Mouse (Mus musculus) embryonic facial prominence, embryonic 14.5 days (tissue): Measurements from ENCODE around the gene Ppil2. TPM values are rescaled to one million over a fixed set of nuclear protein-coding genes. Genes with fewer than 3 reads are reported as not detected.

Source experiments
- ATAC-seq: fragments of 200-750 bp; cut with Nextera tagmentation; 2 replicates; pipeline ENCODE4 v1.8.0; 2017; ENCODE audit warnings: low read depth, moderate number of reproducible peaks, moderate TSS enrichment
- DNase-seq: peaks from one replicate; pipeline ENCODE4 v3.0.0-alpha.2; 2015; ENCODE audit warnings: low spot score
- H3K27ac ChIP-seq: fragments of 300-500 bp; sonication (generic); replicated peaks from 2 replicates; pipeline ENCODE4 v1.5.1; 2014; ENCODE audit warnings: low read depth, mild to moderate bottlenecking, low read length, moderate library complexity
- H3K27me3 ChIP-seq: fragments of 300-500 bp; sonication (generic); replicated peaks from 2 replicates; pipeline ENCODE4 v1.6.1; 2014; ENCODE audit warnings: low read length; ENCODE audit not compliant: control insufficient read depth, insufficient read depth
- H3K36me3 ChIP-seq: fragments of 300-500 bp; sonication (generic); 2 replicates; pipeline ENCODE4 v1.6.1; 2014; ENCODE audit warnings: low read length, mixed read lengths; ENCODE audit not compliant: control insufficient read depth, insufficient read depth
- H3K4me1 ChIP-seq: fragments of 300-500 bp; sonication (generic); 2 replicates; pipeline ENCODE4 v1.6.1; 2014; ENCODE audit warnings: antibody characterized with exemption, low read length; ENCODE audit not compliant: control insufficient read depth, insufficient read depth
- H3K4me2 ChIP-seq: fragments of 300-500 bp; sonication (generic); 2 replicates; pipeline ENCODE4 v1.6.1; 2014; ENCODE audit warnings: low read depth, mild to moderate bottlenecking, low read length, moderate library complexity, mixed read lengths
- H3K4me3 ChIP-seq: fragments of 300-500 bp; sonication (generic); 2 replicates; pipeline ENCODE4 v1.5.1; 2014; ENCODE audit warnings: low read depth, mild to moderate bottlenecking, low read length
- H3K9ac ChIP-seq: fragments of 300-500 bp; sonication (generic); 2 replicates; pipeline ENCODE4 v1.6.1; 2014; ENCODE audit warnings: low read depth, mild to moderate bottlenecking, low read length, moderate library complexity, mixed read lengths
- H3K9me3 ChIP-seq: fragments of 300-500 bp; sonication (generic); 2 replicates; pipeline ENCODE4 v1.6.1; 2016; ENCODE audit warnings: low read length; ENCODE audit not compliant: control insufficient read depth
- WGBS: fragments of 180-500 bp; shearing (Covaris S2); extraction: QIAGEN DNeasy Blood & Tissue Kit; methylation state at CpG from one replicate; pipeline ENCODE4 v1.1.7; 2014; 5-methylcytosine and 5-hydroxymethylcytosine counted together
- polyA plus RNA-seq: library from polyadenylated mRNA; unstranded; fragments of >200 nt; fragmentation: Nextera tagmentation; extraction: Ambion mirVana; gene quantifications from 2 replicates; pipeline ENCODE4 v1.2.1, GENCODE M21; 2014

The Ppil2 gene
- polyA plus RNA-seq, 1 experiment from 2014 or later = 101 TPM

GRCm38 (mm10) chr16:17062338-17062737, 48.7 kb downstream of the Ppil2 start:
- Histone ChIP-seq H3K27me3 (no peaks in the 10 kb centered on the region; the same call in 1 of the 2 replicates), H3K9me3 (no peaks in the 10 kb centered on the region), H3K9ac (no peak overlapping the region), H3K36me3 (no peaks in the 10 kb centered on the region), H3K4me1 (no peaks in the 10 kb centered on the region), H3K27ac (no peak overlapping the region), H3K4me2 (no peak overlapping the region), H3K4me3 (no peak overlapping the region)
- WGBS = 58% methylated on average over 1 of the region's 1 CpGs
- no peak for ATAC-seq
- no peak for DNase-seq

- Histone ChIP-seq H3K36me3 (no peaks in the 10 kb centered on the region), H3K4me1 (no peaks in the 10 kb centered on the region), H3K9ac (no peak overlapping the region), H3K27ac (no peak overlapping the region), H3K4me3 (no peak overlapping the region), H3K27me3 (no peaks in the 10 kb centered on the region), H3K4me2 (no peak overlapping the region), H3K9me3 (no peaks in the 10 kb centered on the region)
- no peak for ATAC-seq
- WGBS = 80% methylated on average over 3 of the region's 3 CpGs
- DNase-seq = no peak
These were observed 55.5 kb downstream of the Ppil2 start for GRCm38 (mm10) chr16:17055584-17055983.

GRCm38 (mm10) chr16:17053903-17054302, 57.2 kb downstream of the Ppil2 start:
- DNase-seq (no peak), ATAC-seq (no peak)
- Histone ChIP-seq H3K9ac (no peak overlapping the region), H3K4me1 (no peaks in the 10 kb centered on the region), H3K4me2 (no peak overlapping the region), H3K4me3 (no peak overlapping the region), H3K27ac (no peak overlapping the region), H3K27me3 (no peaks in the 10 kb centered on the region), H3K36me3 (peaks cover 2% of the 10 kb centered on the region; the same call in 1 of the 2 replicates), H3K9me3 (no peaks in the 10 kb centered on the region)
- WGBS = 66% methylated on average over 3 of the region's 3 CpGs

GRCm38 (mm10) chr16:17052087-17052486, 59.0 kb downstream of the Ppil2 start:
- no peak for DNase-seq
- 80% methylated on average over 7 of the region's 7 CpGs for WGBS
- no peak for ATAC-seq

GRCm38 (mm10) chr16:17049886-17050285, 61.2 kb downstream of the Ppil2 start:
- H3K27me3 ChIP-seq = no peaks in the 10 kb centered on the region
- DNase-seq (no peak), ATAC-seq (no peak)
- H3K4me1 ChIP-seq = no peaks in the 10 kb centered on the region
- no peaks in the 10 kb centered on the region for H3K9me3 ChIP-seq
- H3K4me3 ChIP-seq = no peak overlapping the region
- 95% methylated on average over 1 of the region's 1 CpGs for WGBS
- no peak overlapping the region for H3K27ac ChIP-seq
- peaks cover 28% of the 10 kb centered on the region for H3K36me3 ChIP-seq
- no peak overlapping the region for H3K9ac ChIP-seq
- no peak overlapping the region for H3K4me2 ChIP-seq

More at GRCm38 (mm10) chr16:17052087-17052486, 59.0 kb downstream of the Ppil2 start:
- Histone ChIP-seq H3K36me3 (peaks cover 19% of the 10 kb centered on the region), H3K9ac (no peak overlapping the region), H3K27ac (no peak overlapping the region), H3K4me2 (no peak overlapping the region), H3K4me1 (no peaks in the 10 kb centered on the region), H3K4me3 (no peak overlapping the region), H3K27me3 (no peaks in the 10 kb centered on the region), H3K9me3 (no peaks in the 10 kb centered on the region)

- peaks cover 68% of the 10 kb centered on the region for H3K36me3 ChIP-seq
- no peaks in the 10 kb centered on the region for H3K4me1 ChIP-seq
- DNase-seq (no peak), ATAC-seq (no peak)
- no peak overlapping the region for H3K4me3 ChIP-seq
- no peak overlapping the region for H3K4me2 ChIP-seq
- H3K27ac ChIP-seq = no peak overlapping the region
- no peak overlapping the region for H3K9ac ChIP-seq
- no peaks in the 10 kb centered on the region for H3K9me3 ChIP-seq
- no peaks in the 10 kb centered on the region for H3K27me3 ChIP-seq
- WGBS = 73% methylated on average over 3 of the region's 3 CpGs
These were observed 65.8 kb downstream of the Ppil2 start for GRCm38 (mm10) chr16:17045287-17045686.

GRCm38 (mm10) chr16:17044320-17044719, 66.7 kb downstream of the Ppil2 start:
- H3K36me3 ChIP-seq = peaks cover 78% of the 10 kb centered on the region
- H3K27ac ChIP-seq = no peak overlapping the region
- no peaks in the 10 kb centered on the region for H3K4me1 ChIP-seq
- ATAC-seq (no peak), DNase-seq (no peak)
- 88% methylated on average over 3 of the region's 3 CpGs for WGBS
- no peak overlapping the region for H3K4me3 ChIP-seq
- H3K9me3 ChIP-seq = no peaks in the 10 kb centered on the region
- no peak overlapping the region for H3K4me2 ChIP-seq
- no peaks in the 10 kb centered on the region for H3K27me3 ChIP-seq
- H3K9ac ChIP-seq = no peak overlapping the region

- no peak overlapping the region for H3K27ac ChIP-seq
- DNase-seq = no peak
- no peaks in the 10 kb centered on the region for H3K27me3 ChIP-seq
- ATAC-seq = no peak
- 100% methylated on average over 1 of the region's 1 CpGs for WGBS
- H3K4me2 ChIP-seq = no peak overlapping the region
- H3K4me3 ChIP-seq = no peak overlapping the region
- H3K4me1 ChIP-seq = no peaks in the 10 kb centered on the region
- no peak overlapping the region for H3K9ac ChIP-seq
- H3K36me3 ChIP-seq = peaks cover 83% of the 10 kb centered on the region
- H3K9me3 ChIP-seq = no peaks in the 10 kb centered on the region
These were observed 69.6 kb downstream of the Ppil2 start for GRCm38 (mm10) chr16:17041417-17041816.

- 99% methylated on average over 3 of the region's 3 CpGs for WGBS
- Histone ChIP-seq H3K9me3 (no peaks in the 10 kb centered on the region), H3K4me1 (no peaks in the 10 kb centered on the region), H3K36me3 (peaks cover 86% of the 10 kb centered on the region), H3K27ac (no peak overlapping the region), H3K27me3 (no peaks in the 10 kb centered on the region), H3K9ac (no peak overlapping the region), H3K4me3 (no peak overlapping the region), H3K4me2 (no peak overlapping the region)
- ATAC-seq = no peak
- no peak for DNase-seq
These were observed 70.3 kb downstream of the Ppil2 start for GRCm38 (mm10) chr16:17040716-17041115.
